Mouse (Mus musculus) ES-E14 (cell line): ENCODE data around the gene Fosl2. TPM values are rescaled to one million over a fixed set of nuclear protein-coding genes. Genes with fewer than 3 reads are reported as not detected.
"Not testable (repeated sequence)": the region's sequence is repeated elsewhere in the genome, so short reads cannot be mapped to it uniquely, and the experiment has no call there.

Experiments
- DNase-seq: peaks from one replicate; pipeline ENCODE4 v3.0.0-alpha.2; 2013; ENCODE audit warnings: low read depth, low spot score
- H3K27ac ChIP-seq: 2 replicates; pipeline ENCODE4 v1.5.1; 2012; ENCODE audit warnings: low read depth, mild to moderate bottlenecking, low read length, moderate library complexity, mixed read lengths; ENCODE audit not compliant: poor library complexity, insufficient read depth, severe bottlenecking
- H3K36me3 ChIP-seq: 2 replicates; pipeline ENCODE4 v1.6.1; 2012; ENCODE audit warnings: mild to moderate bottlenecking, low read length, moderate library complexity, mixed read lengths; ENCODE audit not compliant: control insufficient read depth, poor library complexity, insufficient read depth, severe bottlenecking
- H3K4me1 ChIP-seq, 2 experiments: fragments of 150-350 bp in 1 of 2; sonication (generic) in 1 of 2; 2 replicates each; pipeline ENCODE4 v1.6.1; 2012; ENCODE audit warnings: low read length in 2 of 2, mild to moderate bottlenecking in 1 of 2, mixed read lengths in 1 of 2; ENCODE audit not compliant: control insufficient read depth in 2 of 2, insufficient read depth in 2 of 2, poor library complexity in 1 of 2
- H3K4me3 ChIP-seq, 2 experiments: fragments of 150-350 bp in 1 of 2; sonication (generic) in 1 of 2; 2 replicates each; pipeline ENCODE4 v1.5.1; 2012; ENCODE audit warnings: low read length in 2 of 2, low read depth in 1 of 2, mild to moderate bottlenecking in 1 of 2, mixed read lengths in 1 of 2; ENCODE audit not compliant: insufficient read depth in 1 of 2, poor library complexity in 1 of 2, severe bottlenecking in 1 of 2
- H3K9ac ChIP-seq: 2 replicates; pipeline ENCODE4 v1.6.1; 2012; ENCODE audit warnings: low read depth, mild to moderate bottlenecking, low read length, mixed read lengths; ENCODE audit not compliant: poor library complexity, insufficient read depth, severe bottlenecking
- H3K9me3 ChIP-seq: fragments of 150-350 bp; sonication (generic); 2 replicates; pipeline ENCODE4 v1.6.1; 2012; ENCODE audit warnings: low read depth, mild to moderate bottlenecking, low read length; ENCODE audit not compliant: control insufficient read depth, insufficient read depth
- CHD2 ChIP-seq: IDR thresholded peaks from 2 replicates; pipeline ENCODE4 v1.6.1; 2014; ENCODE audit warnings: mild to moderate bottlenecking, low read depth, low read length, inconsistent platforms
- HCFC1 ChIP-seq: IDR thresholded peaks from 2 replicates; pipeline ENCODE4 v1.6.1; 2012; ENCODE audit warnings: low read length, inconsistent platforms, borderline replicate concordance; ENCODE audit not compliant: insufficient read depth
- MAFK ChIP-seq: IDR thresholded peaks from 2 replicates; pipeline ENCODE4 v1.6.1; 2014; ENCODE audit warnings: mild to moderate bottlenecking, low read depth, low read length, inconsistent platforms; ENCODE audit not compliant: insufficient read depth
- ZC3H11A ChIP-seq: IDR thresholded peaks from 2 replicates; pipeline ENCODE4 v1.6.1; 2012; ENCODE audit warnings: low read depth, mild to moderate bottlenecking, inconsistent platforms, low read length, borderline replicate concordance
- ZNF384 ChIP-seq: IDR thresholded peaks from 2 replicates; pipeline ENCODE4 v1.6.1; 2012; ENCODE audit warnings: low read depth, low read length, inconsistent platforms
- in situ Hi-C, 2 experiments: fragments of 600-800 bp; cut with MboI; formaldehyde crosslinking; loops; one replicate each; pipeline ENCODE4 v1.15.1; 2025; ENCODE audit warnings: low sequenced_read_pairs in 2 of 2, inconsistent platforms in 1 of 2; ENCODE audit not compliant: unreplicated experiment in 2 of 2
- total RNA-seq: library from RNA; depleted of rRNA; stranded (reverse); fragments of 300-350 nt; gene quantifications from 2 replicates; pipeline ENCODE4 v1.2.3, GENCODE M21; 2012

Fosl2 gene
- total RNA-seq, 1 experiment, result 15.0 TPM

DNA sequence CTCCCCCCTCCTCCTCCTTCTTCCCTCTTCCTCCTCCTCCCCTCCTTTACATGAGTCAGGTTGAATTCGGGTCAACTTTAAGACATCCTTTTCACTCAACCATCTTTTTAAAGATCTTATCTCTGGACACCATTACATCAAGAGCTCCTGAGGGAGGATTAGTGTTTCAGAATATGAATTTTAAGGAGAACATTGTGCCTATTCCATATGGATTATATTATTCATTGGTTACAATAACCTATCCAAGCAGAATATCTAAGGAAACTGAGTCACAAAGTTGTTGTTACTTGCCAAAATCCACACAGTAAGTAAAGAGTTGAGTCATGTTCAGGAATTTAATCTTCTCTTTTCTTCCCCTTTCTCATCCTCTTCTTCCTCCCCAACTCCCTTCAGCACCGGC lies 41.2 kb downstream of the Fosl2 start:
- Histone ChIP-seq H3K9me3 (no peaks in the 10 kb centered on the region), H3K36me3 (no peaks in the 10 kb centered on the region), H3K9ac (no peak overlapping the region), H3K4me3 (no peak overlapping the region), H3K4me1 (no peaks in the 10 kb centered on the region), H3K27ac (no peak overlapping the region)
- no peak for DNase-seq
- in situ Hi-C loops, result loop anchor here in 1 of 2 experiments (25.0 kb wide), 1 partner anchor 589 kb away; the partner anchor contains the start of gene Mrpl33
- no peak for TF ChIP-seq ZC3H11A
- no peak for TF ChIP-seq MAFK
- TF ChIP-seq HCFC1, result no peak
- TF ChIP-seq ZNF384, result no peak
- TF ChIP-seq CHD2, result no peak

- no peaks in the 10 kb centered on the region for H3K36me3 ChIP-seq
- H3K4me3 ChIP-seq, result no peak overlapping the region
- no peak overlapping the region for H3K27ac ChIP-seq
- peaks cover 0 to under 1% of the 10 kb centered on the region in 2 experiments; a peak in 2 of 4 replicates for H3K4me1 ChIP-seq
- DNase-seq, result no peak
- H3K9ac ChIP-seq, result no peak overlapping the region
- TF ChIP-seq HCFC1 (no peak), ZNF384 (no peak), ZC3H11A (no peak), CHD2 (no peak), MAFK (no peak)
- in situ Hi-C loops, result loop anchor here in 1 of 2 experiments (25.0 kb wide), 1 partner anchor 590 kb away; the partner anchor contains the start of gene Mrpl33
- H3K9me3 ChIP-seq, result no peaks in the 10 kb centered on the region
Observed at GRCm38 (mm10) chr5:32177737-32178136, 42.1 kb downstream of the Fosl2 start.

DNA sequence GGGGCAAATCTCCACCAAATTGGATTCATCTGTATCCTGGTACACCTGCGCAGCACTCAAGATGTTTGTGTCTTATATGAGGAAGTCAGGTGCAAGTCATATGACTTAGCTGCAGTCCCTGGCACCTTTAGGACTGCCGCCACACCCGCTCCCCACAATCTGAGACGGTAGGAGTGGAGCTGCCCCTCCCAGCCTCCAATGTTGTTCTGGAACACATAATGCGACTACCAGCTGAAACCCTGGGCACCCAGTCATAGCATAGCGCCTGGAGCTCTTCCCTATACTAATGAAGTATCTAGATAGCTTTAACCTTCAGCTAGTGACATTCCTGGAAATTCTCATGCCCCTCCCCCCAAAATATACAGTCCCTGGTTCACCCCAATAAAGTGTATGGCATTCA lies 43.1 kb downstream of the Fosl2 start:
- H3K4me1 ChIP-seq, DNase-seq, H3K36me3 ChIP-seq, H3K9me3 ChIP-seq, H3K9ac ChIP-seq, H3K27ac ChIP-seq, H3K4me3 ChIP-seq: not testable (repeated sequence)
- in situ Hi-C loops, result loop anchor here in 1 of 2 experiments (25.0 kb wide), 1 partner anchor 591 kb away; the partner anchor contains the start of gene Mrpl33

GRCm38 (mm10) chr5:32182885-32183629 lies 47.5 kb downstream of the Fosl2 start:
- in situ Hi-C loops, result loop anchor here in 1 of 2 experiments (25.0 kb wide), 1 partner anchor 596 kb away; the partner anchor contains the start of gene Mrpl33
- Histone ChIP-seq H3K36me3 (no peaks in the 10 kb centered on the region), H3K9ac (no peak overlapping the region), H3K9me3 (no peaks in the 10 kb centered on the region), H3K27ac (no peak overlapping the region), H3K4me3 (no peak overlapping the region), H3K4me1 (peaks cover 3 to 5% of the 10 kb centered on the region in 2 experiments; a peak in 2 of 4 replicates)
- peak; percentile 39 for DNase-seq
- TF ChIP-seq ZC3H11A (no peak), ZNF384 (no peak), CHD2 (no peak), HCFC1 (no peak), MAFK (no peak)
